Mouse (Mus musculus) gastrocnemius, adult 2 months (tissue): ENCODE data around the gene Cited1. TPM values are rescaled to one million over a fixed set of nuclear protein-coding genes. Genes with fewer than 3 reads are reported as not detected.
"Not testable (repeated sequence)": the region's sequence is repeated elsewhere in the genome, so short reads cannot be mapped to it uniquely, and the experiment has no call there.

Experiments
- DNase-seq: peaks from one replicate; pipeline ENCODE4 v3.0.0; 2022
- H3K27ac ChIP-seq: fragments of 200-600 bp; 2 replicates; pipeline ENCODE4 v1.8.1; 2022; ENCODE audit warnings: mild to moderate bottlenecking
- H3K4me3 ChIP-seq: fragments of 200-600 bp; 2 replicates; pipeline ENCODE4 v1.8.1; 2022; ENCODE audit warnings: mild to moderate bottlenecking, moderate library complexity
- CTCF ChIP-seq: fragments of 200-600 bp; IDR thresholded peaks from 2 replicates; pipeline ENCODE4 v1.8.1; 2022; ENCODE audit warnings: antibody characterized with exemption, mild to moderate bottlenecking, moderate library complexity
- intact Hi-C: fragments of 180-260 bp; cut with DNase I; formaldehyde crosslinking; loops from one replicate; pipeline ENCODE4 v1.15.1; 2025
- long read RNA-seq, 2 experiments: library from polyadenylated mRNA; stranded (forward); transcript quantifications; one replicate each; pipeline ENCODE4 v2.0.0; 2021
- microRNA-seq: library from miRNA; unstranded; fragments of <30 nt; microRNA quantifications from one replicate; pipeline ENCODE4 v1.2.0, GENCODE M21; 2021
- total RNA-seq, 2 experiments: library from RNA; stranded (reverse); gene quantifications; 2 replicates each; pipeline ENCODE4 v1.2.3; 2021

Gene Cited1
- under 1 TPM; 0.38 to 0.45 TPM for total RNA-seq
- long read RNA-seq, experiment 1 = 0 reads
- long read RNA-seq, experiment 2 = 0 reads

GRCm38 (mm10) chrX:102251937-102252860 is at the start of gene Cited1:
Gene Cited1, minus strand, starts transcription at chrX:102252181.
- Histone ChIP-seq H3K4me3 (peak within 1 kb of the TSS; percentile 75), H3K27ac (no peak within 1 kb of the TSS)
- peak; percentile 54 for DNase-seq
- no peak for TF ChIP-seq CTCF
- intact Hi-C loops = no loop called here

DNA sequence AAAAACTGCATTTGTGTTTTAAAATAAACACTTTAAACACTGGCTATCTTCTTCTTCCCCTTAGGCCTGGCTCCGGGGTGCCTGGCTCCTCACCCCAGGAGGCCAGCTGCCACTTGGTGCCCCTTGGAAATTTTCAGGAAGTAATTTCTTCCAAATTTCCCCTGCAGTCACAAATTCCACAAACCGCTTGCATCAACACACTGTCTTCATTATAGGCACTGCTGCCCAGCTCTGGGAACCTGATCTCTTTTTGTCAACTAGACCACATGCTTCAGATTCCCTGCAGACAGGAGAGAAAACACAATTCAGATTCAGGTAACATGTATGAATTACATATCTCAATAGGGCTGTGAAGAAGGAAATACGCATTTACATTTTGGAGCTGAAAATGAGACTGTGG is 32.9 kb upstream of the Cited1 start:
- H3K27ac ChIP-seq = no peak overlapping the region
- no peak overlapping the region for H3K4me3 ChIP-seq
- intact Hi-C loops = no loop called here

DNA sequence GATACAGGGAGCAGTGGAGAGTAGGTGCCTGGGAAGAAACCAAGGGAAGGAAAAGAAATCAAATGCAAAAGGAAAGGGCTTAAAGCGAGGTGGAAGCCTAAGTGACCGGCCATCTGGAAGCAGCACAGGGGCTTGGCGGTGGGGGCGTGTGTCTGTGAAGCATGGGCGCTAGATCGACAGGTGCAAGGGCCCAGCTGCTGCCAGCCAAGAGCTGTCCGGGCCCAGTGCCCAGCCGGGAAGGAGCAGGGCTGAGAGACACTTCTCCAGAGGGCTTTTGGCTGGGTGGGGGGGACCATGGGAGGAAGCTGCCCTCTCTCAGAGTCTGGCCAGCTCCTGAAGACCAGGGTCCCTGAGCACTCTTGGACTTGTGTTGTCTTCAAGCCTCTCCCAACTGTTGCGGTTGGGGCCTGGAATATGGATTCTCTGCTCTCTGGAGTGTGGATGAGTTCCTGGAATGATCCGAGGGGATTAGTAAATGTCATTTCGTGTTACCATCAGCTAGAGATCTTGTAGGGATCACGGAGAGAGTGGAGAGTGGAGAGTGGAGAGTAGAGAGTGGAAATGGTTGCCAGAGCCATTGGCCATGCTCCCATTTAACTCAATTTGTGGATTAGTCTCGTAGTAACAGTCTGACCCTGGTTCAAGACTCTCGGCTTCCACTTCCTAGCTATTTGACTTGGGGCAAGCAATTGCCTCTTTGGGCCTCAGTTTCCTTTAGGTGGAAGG is 10.8 kb upstream of the Cited1 start:
- Histone ChIP-seq H3K27ac (no peak overlapping the region), H3K4me3 (no peak overlapping the region)
- DNase-seq = peak; percentile 60
- intact Hi-C loops = no loop called here
- TF ChIP-seq CTCF = no peak

More for the DNA sequence above, 32.9 kb upstream of the Cited1 start:
- no peak for DNase-seq
- no peak for TF ChIP-seq CTCF

- Histone ChIP-seq H3K27ac (no peak overlapping the region), H3K4me3 (no peak overlapping the region)
- intact Hi-C loops = no loop called here
- no peak for DNase-seq
- TF ChIP-seq CTCF = no peak
Observed at GRCm38 (mm10) chrX:102259772-102260171, 7.8 kb upstream of the Cited1 start.

DNA sequence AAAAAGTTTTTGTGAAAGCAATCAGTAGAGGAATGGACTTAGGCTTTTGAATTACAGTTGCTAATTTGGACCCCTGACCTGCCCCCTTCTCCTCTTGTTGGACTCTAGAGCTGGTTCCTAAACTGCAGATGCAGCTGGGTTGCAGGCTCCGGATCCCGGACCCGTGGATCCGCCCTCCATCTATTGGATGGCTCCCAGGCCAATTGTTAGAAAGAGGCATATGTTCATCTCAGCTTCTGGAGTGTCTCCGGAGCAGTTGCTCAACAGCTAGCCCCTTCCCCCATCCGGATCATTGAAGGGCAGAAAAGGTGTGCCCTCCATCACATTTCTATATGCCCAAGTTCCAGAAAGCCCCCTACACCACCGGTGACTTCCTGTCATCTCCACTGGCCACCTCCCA is 1.9 kb upstream of the Cited1 start:
- peak; percentile 17 for DNase-seq
- intact Hi-C loops = no loop called here
- Histone ChIP-seq H3K4me3 (peak overlapping the region; percentile 26), H3K27ac (no peak overlapping the region)
- TF ChIP-seq CTCF = no peak

DNA sequence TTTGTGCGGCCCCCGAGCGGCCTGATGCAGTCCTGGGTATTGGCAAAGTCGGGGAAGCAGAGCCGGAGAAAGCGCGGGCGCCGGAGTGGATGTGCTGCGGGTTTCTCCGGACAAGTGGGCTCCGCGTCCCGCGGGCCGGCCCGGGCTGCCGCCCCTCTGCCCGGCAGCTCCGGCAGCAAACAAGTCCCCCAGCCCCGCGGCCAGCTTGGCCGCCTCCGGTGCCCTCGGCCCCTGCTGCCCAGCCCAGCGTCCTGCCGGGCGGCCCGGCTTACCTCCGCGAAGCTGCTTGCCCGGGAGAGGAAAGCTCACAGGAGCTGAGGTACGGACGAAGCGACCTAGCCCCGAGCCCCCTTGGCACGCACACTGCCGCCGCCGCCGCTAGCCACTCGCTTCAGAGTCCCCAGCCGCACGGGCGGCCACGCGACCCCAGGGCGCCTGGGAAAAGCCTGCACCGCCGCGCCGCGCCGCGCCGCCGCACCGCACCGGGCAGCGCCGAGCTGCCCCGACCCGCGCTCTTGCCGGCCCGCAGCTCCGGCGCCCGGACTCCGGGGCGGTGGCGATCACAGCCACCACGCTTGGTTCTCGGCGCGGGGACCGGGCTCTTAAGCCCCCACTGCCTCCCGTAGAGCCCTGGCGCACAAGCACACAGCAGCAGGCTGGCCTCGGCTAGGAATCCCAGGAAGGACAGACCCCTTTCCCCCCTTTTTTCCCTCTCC is 602 bp downstream of the Cited1 start:
- intact Hi-C loops = no loop called here
- TF ChIP-seq CTCF = no peak
- DNase-seq = peak; percentile 22
- no peak overlapping the region for H3K27ac ChIP-seq
- H3K4me3 ChIP-seq = peak overlapping the region; percentile 75

DNA sequence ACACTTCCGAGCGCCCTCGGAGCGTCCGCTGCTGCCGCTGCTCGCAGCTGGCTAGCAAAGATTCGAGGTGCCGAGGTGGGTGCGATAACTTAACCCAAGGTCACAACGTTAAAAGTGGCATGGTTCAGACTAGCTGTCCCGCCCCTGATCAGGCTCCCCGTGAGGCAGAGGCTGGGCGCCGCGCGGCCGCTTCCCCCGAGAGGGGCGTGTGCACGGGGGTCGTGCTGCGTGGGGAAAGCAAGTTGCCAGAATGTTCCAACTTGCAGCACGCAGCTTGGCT is 1.1 kb downstream of the Cited1 start:
- peak; percentile 23 for DNase-seq
- intact Hi-C loops = no loop called here
- no peak for TF ChIP-seq CTCF
- no peak overlapping the region for H3K27ac ChIP-seq
- peak overlapping the region; percentile 75 for H3K4me3 ChIP-seq

GRCm38 (mm10) chrX:102250150-102250890 is 1.7 kb downstream of the Cited1 start:
- Histone ChIP-seq H3K27ac (no peak overlapping the region), H3K4me3 (peak overlapping the region; percentile 75)
- peak; percentile 14 for DNase-seq
- no peak for TF ChIP-seq CTCF
- intact Hi-C loops = no loop called here

- TF ChIP-seq CTCF = no peak
Observed at GRCm38 (mm10) chrX:102244334-102244733, 7.6 kb downstream of the Cited1 start.

GRCm38 (mm10) chrX:102219126-102219525 is 32.9 kb downstream of the Cited1 start:
- H3K4me3 ChIP-seq = no peak overlapping the region
- TF ChIP-seq CTCF = peak; percentile 83
- intact Hi-C loops = loop anchor here (2.0 kb wide), 1 partner anchor 260 kb away; no protein-coding TSS in a partner anchor
- H3K27ac ChIP-seq = no peak overlapping the region
- DNase-seq = peak; percentile 34

More at GRCm38 (mm10) chrX:102244334-102244733, 7.6 kb downstream of the Cited1 start:
- H3K27ac ChIP-seq = no peak overlapping the region
- no peak overlapping the region for H3K4me3 ChIP-seq
- no peak for DNase-seq
- intact Hi-C loops = no loop called here

DNA sequence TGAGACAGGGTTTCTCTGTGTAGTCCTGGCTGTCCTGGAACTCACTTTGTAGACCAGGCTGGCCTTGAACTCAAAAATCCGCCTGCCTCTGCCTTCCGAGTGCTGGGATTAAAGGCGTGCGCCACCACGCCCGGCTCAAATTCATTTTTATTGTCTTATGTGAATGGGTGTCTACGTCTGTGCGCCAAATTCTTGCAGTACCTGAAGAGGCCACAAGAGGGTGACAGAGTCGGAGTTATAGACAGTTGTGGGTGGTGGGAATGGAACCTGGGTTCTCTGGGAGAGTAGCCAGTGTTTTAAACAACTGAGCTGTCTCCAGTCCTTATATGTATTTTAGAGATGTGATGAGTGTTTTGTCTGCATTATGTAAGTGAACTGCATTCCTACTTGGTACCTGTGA is 36.6 kb downstream of the Cited1 start:
- H3K4me3 ChIP-seq, intact Hi-C loops, H3K27ac ChIP-seq: not testable (repeated sequence)
- TF ChIP-seq CTCF = peak; percentile 51
- peak; percentile 18 for DNase-seq

Small RNAs within 50 kb of the gene (microRNA-seq; reads per million reads assigned to microRNA genes)
- not detected for gene Gm26318

Other genes with a start within 250 kb of the Cited1 start
- under 1 TPM; 0.53 to 0.94 TPM for gene Rtl5, start 180.9 kb downstream of the Cited1 start, total RNA-seq
- gene Pin4, start 132.7 kb downstream of the Cited1 start, total RNA-seq = 10 to 100 TPM; 25.0 to 40.3 TPM
- gene Ercc6l, start 95.1 kb downstream of the Cited1 start, total RNA-seq = under 1 TPM; 0.08 TPM
- gene Rps4x, start 62.8 kb downstream of the Cited1 start, total RNA-seq = 100 to 1,000 TPM; 505 to 553 TPM